Comparison of ENCODE assay signal across 30 mouse cellular contexts in the genomic region with DNA sequence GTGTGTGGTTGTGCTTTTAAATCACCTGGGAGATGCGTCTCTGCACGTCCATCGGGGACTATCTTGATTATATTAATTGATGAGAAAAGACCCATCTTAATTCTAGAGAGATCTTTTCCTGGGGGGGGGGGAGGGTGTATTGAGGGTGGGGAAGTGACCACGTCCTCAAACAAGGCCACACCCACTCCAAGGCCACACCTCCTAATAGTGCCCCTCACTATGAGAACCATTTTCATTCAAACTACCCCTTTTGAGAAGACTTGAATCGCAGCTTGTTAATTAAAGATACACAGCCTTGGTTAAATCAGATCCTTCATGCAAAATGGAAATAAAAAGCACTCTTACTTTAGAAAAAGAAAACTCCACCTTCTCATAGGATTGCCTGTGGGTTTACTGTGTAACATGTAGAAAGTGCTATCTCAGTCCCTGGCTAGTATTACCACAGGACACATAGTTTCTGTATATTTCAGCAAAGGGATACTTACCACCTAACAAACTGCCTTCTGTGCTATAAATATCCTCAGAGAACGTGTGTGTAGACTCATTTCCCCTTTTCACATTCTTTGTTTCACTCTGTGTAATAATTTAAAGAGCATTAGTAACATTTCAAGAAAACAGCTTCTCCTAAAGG. TPM values are rescaled to one million over a fixed set of nuclear protein-coding genes. Genes with fewer than 3 reads are reported as not detected.
DNase-seq lines count a peak whose midpoint lies in the region; ATAC-seq and TF ChIP-seq lines count a peak whose summit lies in the region.
"Had no signal": no experiment of that assay in that cellular context is flagged by ENCODE, and none has a peak within 500 bp of the region (broad histone marks: within the 10 kb centered on the region; RNA-seq: fewer than 3 reads in every experiment).

No protein-coding gene starts in this region.

- H3K27ac ChIP-seq in bone marrow macrophage, adult 2 months (ENCODE audit: insufficient read depth, low read depth, low read length) = peak overlapping the region; percentile 49
- no peak overlapping the region for H3K27ac ChIP-seq in embryonic facial prominence, embryonic 10.5 days (replicated peaks)
- no peak overlapping the region for H3K27ac ChIP-seq in midbrain, embryonic 13.5 days
- H3K27ac ChIP-seq: embryonic facial prominence, embryonic 13.5 days; forebrain, embryonic 10.5 days; forebrain, embryonic 15.5 days; heart, adult 2 months; hindbrain, embryonic 15.5 days; kidney, embryonic 15.5 days; limb, embryonic 13.5 days; liver, embryonic 12.5 days; neural tube, embryonic 13.5 days had no signal

- TF ChIP-seq POLR2A in bone marrow macrophage, adult 2 months (IDR thresholded peaks at IDR 0.05; ENCODE audit: borderline replicate concordance, low read depth, low read length) = no peak

- no peaks in the 10 kb centered on the region for H3K36me3 ChIP-seq in embryonic facial prominence, embryonic 10.5 days (replicated peaks)
- H3K36me3 ChIP-seq in midbrain, embryonic 13.5 days = no peaks in the 10 kb centered on the region
- H3K36me3 ChIP-seq: embryonic facial prominence, embryonic 13.5 days; forebrain, embryonic 10.5 days; forebrain, embryonic 15.5 days; heart, embryonic 12.5 days; hindbrain, embryonic 15.5 days; kidney, embryonic 15.5 days; limb, embryonic 13.5 days; liver, embryonic 12.5 days; neural tube, embryonic 13.5 days had no signal

- no peaks in the 10 kb centered on the region for H3K9me3 ChIP-seq in embryonic facial prominence, embryonic 10.5 days
- no peaks in the 10 kb centered on the region for H3K9me3 ChIP-seq in midbrain, embryonic 13.5 days
- H3K9me3 ChIP-seq: embryonic facial prominence, embryonic 13.5 days; forebrain, embryonic 10.5 days; forebrain, embryonic 15.5 days; heart, embryonic 12.5 days; hindbrain, embryonic 15.5 days; kidney, embryonic 15.5 days; limb, embryonic 13.5 days; liver, embryonic 12.5 days; neural tube, embryonic 13.5 days had no signal

- no peak overlapping the region for H3K9ac ChIP-seq in midbrain, embryonic 13.5 days (replicated peaks)
- H3K9ac ChIP-seq: embryonic facial prominence, embryonic 13.5 days; forebrain, embryonic 15.5 days; heart, embryonic 12.5 days; hindbrain, embryonic 15.5 days; kidney, embryonic 15.5 days; limb, embryonic 13.5 days; liver, embryonic 12.5 days; neural tube, embryonic 13.5 days had no signal

- no peaks in the 10 kb centered on the region for H3K27me3 ChIP-seq in embryonic facial prominence, embryonic 10.5 days (replicated peaks; ENCODE audit: low read depth, poor library complexity, severe bottlenecking)
- H3K27me3 ChIP-seq in midbrain, embryonic 13.5 days = no peaks in the 10 kb centered on the region
- H3K27me3 ChIP-seq: embryonic facial prominence, embryonic 13.5 days; forebrain, embryonic 15.5 days; heart, embryonic 12.5 days; hindbrain, embryonic 15.5 days; kidney, embryonic 15.5 days; limb, embryonic 13.5 days; liver, embryonic 12.5 days; neural tube, embryonic 13.5 days had no signal

- peak; percentile 14 to 33 for DNase-seq in B cell, adult 2 months
- DNase-seq in thymus, postnatal 10 days (ENCODE audit: low spot score in 2 of 2) = no peak
- no peak for DNase-seq in embryonic facial prominence, embryonic 10.5 days (ENCODE audit: low spot score)
- DNase-seq: adrenal gland, postnatal 25 days; cerebellum, adult 8-10 months; cerebellum, postnatal 25 days; embryo, embryonic 11 days; gastrocnemius, postnatal 36 days; heart, adult 2 months; heart, postnatal 4 days; kidney, adult 11 months; kidney, postnatal 25 days; lung, adult 18-20 months; retina, postnatal 1 day; right cerebral cortex, postnatal 25 days had no signal

- H3K4me3 ChIP-seq in bone marrow macrophage, adult 2 months (ENCODE audit: insufficient read depth, low read length) = no peak overlapping the region
- H3K4me3 ChIP-seq in embryonic facial prominence, embryonic 10.5 days = no peak overlapping the region
- no peak overlapping the region for H3K4me3 ChIP-seq in midbrain, embryonic 13.5 days (replicated peaks)
- H3K4me3 ChIP-seq: embryonic facial prominence, embryonic 13.5 days; forebrain, embryonic 10.5 days; forebrain, embryonic 15.5 days; heart, adult 2 months; heart, embryonic 12.5 days; hindbrain, embryonic 15.5 days; kidney, embryonic 15.5 days; limb, embryonic 13.5 days; liver, embryonic 12.5 days; neural tube, embryonic 13.5 days had no signal

- 68% methylated on average over 6 of the region's 6 CpGs for WGBS in embryonic facial prominence, embryonic 10.5 days
- 66% methylated on average over 6 of the region's 6 CpGs for WGBS in midbrain, embryonic 13.5 days

- ATAC-seq in megakaryocyte, adult 5-6 weeks (ENCODE audit: poor library complexity, severe bottlenecking) = peak; percentile 80
- no peak for ATAC-seq in midbrain, embryonic 13.5 days
- ATAC-seq: forebrain, embryonic 15.5 days; inflammation-experienced regulatory T-cells, adult 6 months; liver, embryonic 12.5 days; lung, postnatal 0 days had no signal

- H3K4me2 ChIP-seq in midbrain, embryonic 13.5 days (replicated peaks) = no peak overlapping the region
- H3K4me2 ChIP-seq: embryonic facial prominence, embryonic 13.5 days; forebrain, embryonic 15.5 days; heart, embryonic 12.5 days; hindbrain, embryonic 15.5 days; kidney, embryonic 15.5 days; limb, embryonic 13.5 days; liver, embryonic 12.5 days; midbrain, embryonic 11.5 days; neural tube, embryonic 13.5 days had no signal

- H3K4me1 ChIP-seq in bone marrow macrophage, adult 2 months (ENCODE audit: control insufficient read depth, insufficient read depth, low read length) = peaks cover 7% of the 10 kb centered on the region
- no peaks in the 10 kb centered on the region for H3K4me1 ChIP-seq in embryonic facial prominence, embryonic 10.5 days
- H3K4me1 ChIP-seq in midbrain, embryonic 13.5 days (replicated peaks) = no peaks in the 10 kb centered on the region
- H3K4me1 ChIP-seq: embryonic facial prominence, embryonic 13.5 days; forebrain, embryonic 10.5 days; forebrain, embryonic 15.5 days; hindbrain, embryonic 15.5 days; kidney, embryonic 15.5 days; limb, embryonic 13.5 days; liver, embryonic 12.5 days; neural tube, embryonic 13.5 days had no signal

- TF ChIP-seq CTCF in bone marrow macrophage, adult 2 months (IDR thresholded peaks at IDR 0.05; ENCODE audit: low read depth, low read length) = no peak

RNA-seq across cellular contexts. Expression of a gene that starts 9.1 kb away (rescaled TPM):
- polyA plus RNA-seq in bone marrow macrophage, adult 2 months (2012; ENCODE audit: insufficient read depth, insufficient read length, missing spikeins) = 27.1 and 29.6 TPM in 2 replicates
- total RNA-seq in megakaryocyte, adult 5-6 weeks (2015) = 38.3 and 42.2 TPM in 2 replicates
- total RNA-seq in megakaryocyte, adult 5-6 weeks (2017) = 85.5 and 96.3 TPM in 2 replicates
- polyA plus RNA-seq in embryonic facial prominence, embryonic 10.5 days (2016; fragmentation: Nextera tagmentation; extraction: Ambion mirVana) = 58.4 and 61.8 TPM in 2 replicates
- polyA plus RNA-seq in midbrain, embryonic 13.5 days (2015; fragmentation: Nextera tagmentation; extraction: Ambion mirVana) = 59.5 and 67.5 TPM in 2 replicates

RNA-seq across cellular contexts. Expression of a gene that starts 9.1 kb away (rescaled TPM):
- polyA plus RNA-seq in bone marrow macrophage, adult 2 months (2012; ENCODE audit: insufficient read depth, insufficient read length, missing spikeins) = 0.44 and 0.51 TPM in 2 replicates
- total RNA-seq in megakaryocyte, adult 5-6 weeks (2015) = 0.32 and 0.36 TPM in 2 replicates
- total RNA-seq in megakaryocyte, adult 5-6 weeks (2017) = 0.73 and 1.5 TPM in 2 replicates
- 0.65 and 1.1 TPM in 2 replicates for polyA plus RNA-seq in embryonic facial prominence, embryonic 10.5 days (2016; fragmentation: Nextera tagmentation; extraction: Ambion mirVana)
- 2.6 and 2.9 TPM in 2 replicates for polyA plus RNA-seq in midbrain, embryonic 13.5 days (2015; fragmentation: Nextera tagmentation; extraction: Ambion mirVana)

RNA-seq across cellular contexts. Expression of a gene that starts 33.7 kb away (rescaled TPM):
- 74.3 and 89.8 TPM in 2 replicates for polyA plus RNA-seq in bone marrow macrophage, adult 2 months (2012; ENCODE audit: insufficient read depth, insufficient read length, missing spikeins)
- total RNA-seq in megakaryocyte, adult 5-6 weeks (2015) = 96.5 and 104 TPM in 2 replicates
- 126 and 148 TPM in 2 replicates for total RNA-seq in megakaryocyte, adult 5-6 weeks (2017)
- 107 and 110 TPM in 2 replicates for polyA plus RNA-seq in embryonic facial prominence, embryonic 10.5 days (2016; fragmentation: Nextera tagmentation; extraction: Ambion mirVana)
- 60.4 and 80.5 TPM in 2 replicates for polyA plus RNA-seq in midbrain, embryonic 13.5 days (2015; fragmentation: Nextera tagmentation; extraction: Ambion mirVana)

Comparison
In these comparisons a context has a peak if more than half of its experiments do, and no peak if none do; other contexts are left out.
1. DNase-seq: peak in B cell, adult 2 months (2 of 2); none in thymus, postnatal 10 days (0 of 2) and embryonic facial prominence, embryonic 10.5 days (single experiment).